Mouse (Mus musculus): ENCODE results near the gene Fsd1.

The Fsd1 gene

GRCm38 (mm10) chr17:56010681-56011080 is 24.4 kb downstream of the Fsd1 start:
- DNase-seq: peak; percentile 85

- no peak for DNase-seq
Observed at GRCm38 (mm10) chr17:56011441-56011840, 25.1 kb downstream of the Fsd1 start.

GRCm38 (mm10) chr17:56015293-56015692 is 29.0 kb downstream of the Fsd1 start:
- DNase-seq: no peak

- no peak for DNase-seq
Observed at GRCm38 (mm10) chr17:56016382-56016781, 30.1 kb downstream of the Fsd1 start.

GRCm38 (mm10) chr17:56016793-56017785 is 30.8 kb downstream of the Fsd1 start:
- DNase-seq: no peak

- DNase-seq: no peak
Observed at GRCm38 (mm10) chr17:56017848-56018247, 31.5 kb downstream of the Fsd1 start.

GRCm38 (mm10) chr17:56018347-56019131 is 32.2 kb downstream of the Fsd1 start:
- peak; percentile 62 for DNase-seq

GRCm38 (mm10) chr17:56020400-56021084 is 34.2 kb downstream of the Fsd1 start:
- no peak for DNase-seq

- no peak for DNase-seq
Observed at GRCm38 (mm10) chr17:56021161-56021910, 35.0 kb downstream of the Fsd1 start.

- no peak for DNase-seq
Observed at GRCm38 (mm10) chr17:56022131-56022988, 36.1 kb downstream of the Fsd1 start.

GRCm38 (mm10) chr17:56022989-56023290 is 36.6 kb downstream of the Fsd1 start:
- no peak for DNase-seq

- DNase-seq: peak; percentile 73
Observed at GRCm38 (mm10) chr17:56023386-56023785, 37.1 kb downstream of the Fsd1 start.

- DNase-seq: no peak
Observed at GRCm38 (mm10) chr17:56024476-56024875, 38.2 kb downstream of the Fsd1 start.

GRCm38 (mm10) chr17:56024931-56025330 is 38.6 kb downstream of the Fsd1 start:
- DNase-seq: no peak

GRCm38 (mm10) chr17:56026303-56026702 is 40.0 kb downstream of the Fsd1 start:
- no peak for DNase-seq

GRCm38 (mm10) chr17:56026881-56027280 is 40.6 kb downstream of the Fsd1 start:
- DNase-seq: no peak

GRCm38 (mm10) chr17:56027801-56028441 is 41.6 kb downstream of the Fsd1 start:
- DNase-seq: no peak

- DNase-seq: no peak
Observed at GRCm38 (mm10) chr17:56030238-56030870, 44.0 kb downstream of the Fsd1 start.

GRCm38 (mm10) chr17:56030919-56031318 is 44.6 kb downstream of the Fsd1 start:
- DNase-seq: peak; percentile 46

- no peak for DNase-seq
Observed at GRCm38 (mm10) chr17:56031431-56031830, 45.1 kb downstream of the Fsd1 start.

All from lung, postnatal 36 days (tissue).